Mouse (Mus musculus) heart, postnatal 0 days (tissue): ENCODE data around the gene Lad1. TPM values are rescaled to one million over a fixed set of nuclear protein-coding genes. Genes with fewer than 3 reads are reported as not detected.
A peak's percentile ranks its signal among the peaks of the same experiment; 100 is the strongest.

Experiments used
- ATAC-seq: fragments of 200-750 bp; cut with Nextera tagmentation; 2 replicates; pipeline ENCODE4 v1.8.0; 2017; ENCODE audit warnings: low read depth, moderate number of reproducible peaks, moderate library complexity; ENCODE audit not compliant: insufficient read depth
- DNase-seq: peaks from one replicate; pipeline ENCODE4 v3.0.0-alpha.2; 2016; ENCODE audit warnings: low spot score
- H3K27ac ChIP-seq: fragments of 300-500 bp; sonication (generic); 2 replicates; pipeline ENCODE4 v1.5.1; 2014; ENCODE audit warnings: low read depth, mild to moderate bottlenecking
- H3K27me3 ChIP-seq: fragments of 300-500 bp; sonication (generic); 2 replicates; pipeline ENCODE4 v1.6.1; 2014; ENCODE audit warnings: low read length, mixed read lengths; ENCODE audit not compliant: control insufficient read depth, insufficient read depth
- H3K36me3 ChIP-seq: fragments of 300-500 bp; sonication (generic); replicated peaks from 2 replicates; pipeline ENCODE4 v1.6.1; 2014; ENCODE audit warnings: low read length, mixed read lengths; ENCODE audit not compliant: control insufficient read depth, insufficient read depth
- H3K4me1 ChIP-seq: fragments of 300-500 bp; sonication (generic); 2 replicates; pipeline ENCODE4 v1.6.1; 2014; ENCODE audit warnings: antibody characterized with exemption; ENCODE audit not compliant: control insufficient read depth, insufficient read depth
- H3K4me2 ChIP-seq: fragments of 300-500 bp; sonication (generic); 2 replicates; pipeline ENCODE4 v1.6.1; 2014; ENCODE audit warnings: low read depth, mild to moderate bottlenecking, low read length, moderate library complexity
- H3K4me3 ChIP-seq: fragments of 300-500 bp; sonication (generic); 2 replicates; pipeline ENCODE4 v1.5.1; 2014; ENCODE audit warnings: low read depth, low read length
- H3K9ac ChIP-seq: fragments of 300-500 bp; sonication (generic); replicated peaks from 2 replicates; pipeline ENCODE4 v1.6.1; 2014; ENCODE audit warnings: low read depth, low read length, mixed read lengths
- H3K9me3 ChIP-seq: fragments of 300-500 bp; sonication (generic); replicated peaks from 2 replicates; pipeline ENCODE4 v1.6.1; 2016; ENCODE audit warnings: low read length; ENCODE audit not compliant: control insufficient read depth
- CTCF ChIP-seq: IDR thresholded peaks from 2 replicates; pipeline ENCODE4 v1.5.1; 2016; ENCODE audit warnings: antibody characterized with exemption, control low read depth, low read depth
- EP300 ChIP-seq: IDR thresholded peaks from 2 replicates; pipeline ENCODE4 v1.6.1; 2016; ENCODE audit warnings: antibody characterized with exemption, low read depth
- WGBS: fragments of 180-500 bp; shearing (Covaris S2); extraction: QIAGEN DNeasy Blood & Tissue Kit; methylation state at CpG from one replicate; pipeline ENCODE4 v1.1.7; 2014; 5-methylcytosine and 5-hydroxymethylcytosine counted together
- polyA plus RNA-seq: library from polyadenylated mRNA; unstranded; fragments of >200 nt; fragmentation: Nextera tagmentation; extraction: Ambion mirVana; gene quantifications from 2 replicates; pipeline ENCODE4 v1.2.1, GENCODE M21; 2015
- total RNA-seq: library from RNA; depleted of rRNA; stranded (reverse); fragments of >200 nt; gene quantifications from 2 replicates; pipeline ENCODE4 v1.2.3, GENCODE M21; 2014; ENCODE audit warnings: low replicate concordance

The Lad1 gene
- total and polyA plus RNA-seq, 2 experiments from 2014 or later, result 11.1 to 32.9 TPM

GRCm38 (mm10) chr1:135821780-135822179, 3.4 kb downstream of the Lad1 start:
- H3K27ac ChIP-seq, result no peak overlapping the region
- no peak overlapping the region for H3K4me3 ChIP-seq
- peaks cover 35% of the 10 kb centered on the region for H3K27me3 ChIP-seq
- peaks cover 8% of the 10 kb centered on the region; the same call in 1 of the 2 replicates for H3K4me1 ChIP-seq
- no peak for TF ChIP-seq CTCF
- TF ChIP-seq EP300, result no peak
- ATAC-seq (no peak), DNase-seq (no peak)
- no peaks in the 10 kb centered on the region for H3K9me3 ChIP-seq
- H3K36me3 ChIP-seq, result no peaks in the 10 kb centered on the region
- H3K9ac ChIP-seq, result no peak overlapping the region
- H3K4me2 ChIP-seq, result no peak overlapping the region
- WGBS, result 88% methylated on average over 7 of the region's 7 CpGs

DNA sequence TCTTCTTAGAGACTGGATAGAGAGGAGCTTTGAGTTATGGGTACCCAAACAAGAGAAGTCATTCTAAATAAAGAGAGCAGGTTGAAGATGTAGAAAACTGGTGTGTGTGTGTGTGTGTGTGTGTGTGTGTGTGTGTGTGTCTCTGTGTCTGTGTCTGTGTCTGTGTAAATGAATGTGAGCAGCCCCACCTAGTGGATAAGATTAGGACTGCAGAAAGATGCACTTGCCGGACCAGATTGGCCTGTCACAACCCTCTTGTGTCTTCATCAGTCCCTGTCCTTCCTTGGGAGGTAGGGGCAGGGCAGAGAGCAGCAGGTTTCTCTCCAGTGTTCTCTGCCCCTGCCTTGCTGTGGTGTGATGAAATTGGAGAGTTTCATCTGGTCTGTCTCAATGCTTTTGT, 10.5 kb downstream of the Lad1 start:
- no peak for DNase-seq
- H3K27me3 ChIP-seq, result no peaks in the 10 kb centered on the region
- H3K27ac ChIP-seq, result no peak overlapping the region
- no peak overlapping the region for H3K4me2 ChIP-seq
- no peaks in the 10 kb centered on the region for H3K9me3 ChIP-seq
- no peak overlapping the region for H3K9ac ChIP-seq
- peak; percentile 47; the same call in 1 of the 2 replicates for ATAC-seq
- H3K4me1 ChIP-seq, result peaks cover 18% of the 10 kb centered on the region
- TF ChIP-seq CTCF (peak; percentile 83), EP300 (no peak)
- WGBS, result 12% methylated on average over 1 of the region's 1 CpGs
- no peak overlapping the region for H3K4me3 ChIP-seq
- H3K36me3 ChIP-seq, result no peaks in the 10 kb centered on the region

DNA sequence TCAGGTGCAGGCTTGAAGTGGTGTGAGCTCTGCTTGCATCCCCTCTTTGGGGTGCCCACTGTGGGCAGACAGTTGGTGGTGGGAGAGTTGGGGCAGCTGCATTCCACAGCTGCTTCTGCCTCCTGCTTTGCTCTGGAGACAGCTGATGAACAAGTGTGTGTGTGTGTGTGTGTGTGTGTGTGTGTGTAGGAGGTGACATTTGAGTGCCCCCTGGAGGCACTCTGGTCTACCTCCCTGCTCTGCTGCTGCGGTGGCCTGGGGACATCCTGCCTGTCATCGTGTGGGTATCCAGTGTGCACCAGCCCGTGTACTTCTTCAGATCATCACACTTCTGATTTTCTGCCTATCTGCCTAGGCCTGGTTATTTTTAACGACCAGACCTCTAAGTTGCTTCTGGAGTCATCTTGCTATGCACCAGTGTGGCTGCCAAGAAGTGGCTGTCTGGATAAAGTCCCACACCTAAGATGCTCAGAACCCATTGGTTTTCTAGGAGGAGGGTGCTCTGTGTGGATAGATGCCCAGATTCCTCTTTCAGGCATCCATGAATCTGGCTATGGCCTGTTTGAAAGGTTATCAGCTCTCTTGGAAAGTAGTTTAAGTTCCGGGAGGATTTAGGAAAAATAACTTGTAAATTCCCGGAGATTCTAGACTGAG, 15.9 kb downstream of the Lad1 start:
- Histone ChIP-seq H3K4me3 (no peak overlapping the region), H3K36me3 (peaks cover 8% of the 10 kb centered on the region; the same call in 1 of the 2 replicates), H3K27me3 (no peaks in the 10 kb centered on the region), H3K27ac (peak overlapping the region; percentile 98), H3K9me3 (no peaks in the 10 kb centered on the region), H3K4me1 (peaks cover 38% of the 10 kb centered on the region), H3K4me2 (no peak overlapping the region), H3K9ac (peak overlapping the region; percentile 47; the same call in 1 of the 2 replicates)
- WGBS, result 21% methylated on average over 6 of the region's 6 CpGs
- TF ChIP-seq CTCF (no peak), EP300 (no peak)
- DNase-seq, result peak; percentile 73
- ATAC-seq, result peak; percentile 10; the same call in 1 of the 2 replicates

DNA sequence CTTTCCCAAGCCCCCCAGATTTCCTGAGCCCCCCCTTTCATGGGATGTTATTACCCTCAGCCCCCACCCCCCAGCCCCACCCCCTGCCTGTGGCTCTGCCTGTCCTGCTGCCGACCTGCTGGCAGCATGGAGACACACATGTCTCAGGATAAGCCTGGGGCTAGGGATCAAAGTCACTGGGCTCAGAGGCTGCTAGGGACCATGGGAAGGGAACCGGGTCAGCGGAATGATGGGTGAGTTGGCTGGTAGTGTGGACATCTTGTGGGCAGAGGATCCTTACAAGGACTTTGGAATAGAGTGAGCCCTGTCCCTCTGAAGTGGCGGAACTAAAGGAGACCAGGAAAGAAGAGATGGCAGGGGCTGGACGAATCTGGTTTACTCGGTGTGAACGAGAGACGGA, 16.6 kb downstream of the Lad1 start:
- no peaks in the 10 kb centered on the region for H3K9me3 ChIP-seq
- WGBS, result 39% methylated on average over 8 of the region's 8 CpGs
- H3K4me2 ChIP-seq, result no peak overlapping the region
- TF ChIP-seq CTCF, result no peak
- no peak for TF ChIP-seq EP300
- no peak overlapping the region for H3K4me3 ChIP-seq
- DNase-seq, result no peak
- H3K36me3 ChIP-seq, result peaks cover 14% of the 10 kb centered on the region; the same call in 1 of the 2 replicates
- H3K27ac ChIP-seq, result peak overlapping the region; percentile 98
- peaks cover 38% of the 10 kb centered on the region for H3K4me1 ChIP-seq
- H3K27me3 ChIP-seq, result no peaks in the 10 kb centered on the region
- no peak for ATAC-seq
- H3K9ac ChIP-seq, result peak overlapping the region; percentile 47; the same call in 1 of the 2 replicates

GRCm38 (mm10) chr1:135835716-135836483, 17.5 kb downstream of the Lad1 start, which contains the start of gene Tnnt2:
Tnnt2 (plus strand) TSS chr1:135836354.
- peak within 1 kb of the TSS; percentile 56 for H3K4me3 ChIP-seq
- no peaks in the 10 kb centered on the region for H3K9me3 ChIP-seq
- ATAC-seq, result peak; percentile 84
- no peaks in the 10 kb centered on the region for H3K27me3 ChIP-seq
- DNase-seq, result peak; percentile 97
- H3K4me1 ChIP-seq, result peaks cover 37% of the 10 kb centered on the region
- peak within 1 kb of the TSS; percentile 88 for H3K9ac ChIP-seq
- H3K4me2 ChIP-seq, result peak within 1 kb of the TSS; percentile 59
- peaks cover 20% of the 10 kb centered on the region; the same call in 1 of the 2 replicates for H3K36me3 ChIP-seq
- H3K27ac ChIP-seq, result peak within 1 kb of the TSS; percentile 98
- 17% methylated on average over 9 of the region's 9 CpGs for WGBS
- peak; percentile 100 for TF ChIP-seq EP300
- no peak for TF ChIP-seq CTCF
